Mouse (Mus musculus) splenic B cell, adult 2 months (primary cell): ENCODE measurements around the gene Hist1h3f.

ENCODE experiments used
- DNase-seq: peaks from one replicate; pipeline ENCODE4 v3.0.0-alpha.2; 2011; ENCODE audit warnings: low read depth, low spot score
- H3K27me3 ChIP-seq: 2 replicates; pipeline ENCODE4 v1.6.1; 2012; ENCODE audit warnings: mild to moderate bottlenecking, low read length, moderate library complexity, mixed read lengths; ENCODE audit not compliant: control insufficient read depth, poor library complexity, insufficient read depth, severe bottlenecking
- H3K36me3 ChIP-seq: 2 replicates; pipeline ENCODE4 v1.6.1; 2012; ENCODE audit warnings: mild to moderate bottlenecking, low read length, moderate library complexity, mixed read lengths; ENCODE audit not compliant: control insufficient read depth, poor library complexity, insufficient read depth, severe bottlenecking

Hist1h3f gene

DNA sequence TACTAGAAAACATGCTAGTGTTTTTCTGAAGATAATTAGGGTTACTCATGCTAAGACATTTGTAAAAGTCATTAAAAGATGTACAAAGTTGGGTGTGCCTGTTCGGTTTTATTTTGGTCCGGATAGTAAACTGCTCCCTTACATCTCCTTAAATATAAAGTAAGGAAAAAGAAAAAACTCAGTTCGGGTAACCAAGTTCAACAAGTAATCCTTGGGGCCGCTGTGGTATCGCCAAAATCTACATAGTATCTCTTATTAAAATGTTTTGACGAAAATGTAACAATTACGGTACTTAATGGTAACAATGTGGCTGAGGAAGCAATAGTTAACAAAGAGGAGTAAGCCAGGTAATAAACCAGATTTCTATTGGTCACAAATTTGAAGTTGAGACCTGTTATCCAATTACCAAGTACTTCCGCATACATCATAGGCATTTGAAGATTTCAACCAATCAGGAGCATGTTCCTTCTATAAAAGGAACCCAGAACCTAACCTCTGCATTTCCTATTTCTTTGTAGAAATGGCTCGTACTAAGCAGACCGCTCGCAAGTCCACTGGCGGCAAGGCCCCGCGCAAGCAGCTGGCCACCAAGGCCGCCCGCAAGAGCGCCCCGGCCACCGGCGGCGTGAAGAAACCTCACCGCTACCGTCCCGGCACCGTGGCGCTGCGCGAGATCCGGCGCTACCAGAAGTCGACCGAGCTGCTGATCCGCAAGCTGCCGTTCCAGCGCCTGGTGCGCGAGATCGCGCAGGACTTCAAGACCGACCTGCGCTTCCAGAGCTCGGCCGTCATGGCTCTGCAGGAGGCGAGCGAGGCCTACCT lies at the start of gene Hist1h3f:
TSS of gene Hist1h3f (plus strand) at position 88 of the 822 bp plus-strand sequence.
- 0 out of 2 replicates have a peak, but pooled peaks cover 2% of the 10 kb centered on the region for H3K36me3 ChIP-seq
- no peaks in the 10 kb centered on the region for H3K27me3 ChIP-seq
- DNase-seq = peak; percentile 96

DNA sequence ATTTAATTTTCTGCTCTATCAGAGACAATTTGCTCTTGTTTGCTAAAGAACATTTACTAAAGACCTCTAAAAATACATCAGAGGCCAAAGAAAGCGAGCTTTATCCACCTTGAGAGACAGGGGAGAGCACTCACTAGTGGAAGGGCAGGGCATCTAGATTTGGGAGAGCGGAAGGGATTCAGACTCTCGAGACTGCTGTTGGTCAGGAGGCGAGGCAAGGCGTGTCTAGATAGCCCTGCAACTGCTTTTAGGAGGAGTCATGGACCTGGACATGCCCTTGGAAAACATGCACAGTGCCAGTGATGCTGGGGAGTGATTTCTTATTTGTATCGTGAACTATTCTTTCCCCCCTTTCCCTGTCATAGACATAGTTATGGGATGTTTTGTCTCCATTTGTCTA lies 48.3 kb upstream of the Hist1h3f start:
- no peaks in the 10 kb centered on the region for H3K36me3 ChIP-seq
- no peak for DNase-seq
- no peaks in the 10 kb centered on the region for H3K27me3 ChIP-seq

DNA sequence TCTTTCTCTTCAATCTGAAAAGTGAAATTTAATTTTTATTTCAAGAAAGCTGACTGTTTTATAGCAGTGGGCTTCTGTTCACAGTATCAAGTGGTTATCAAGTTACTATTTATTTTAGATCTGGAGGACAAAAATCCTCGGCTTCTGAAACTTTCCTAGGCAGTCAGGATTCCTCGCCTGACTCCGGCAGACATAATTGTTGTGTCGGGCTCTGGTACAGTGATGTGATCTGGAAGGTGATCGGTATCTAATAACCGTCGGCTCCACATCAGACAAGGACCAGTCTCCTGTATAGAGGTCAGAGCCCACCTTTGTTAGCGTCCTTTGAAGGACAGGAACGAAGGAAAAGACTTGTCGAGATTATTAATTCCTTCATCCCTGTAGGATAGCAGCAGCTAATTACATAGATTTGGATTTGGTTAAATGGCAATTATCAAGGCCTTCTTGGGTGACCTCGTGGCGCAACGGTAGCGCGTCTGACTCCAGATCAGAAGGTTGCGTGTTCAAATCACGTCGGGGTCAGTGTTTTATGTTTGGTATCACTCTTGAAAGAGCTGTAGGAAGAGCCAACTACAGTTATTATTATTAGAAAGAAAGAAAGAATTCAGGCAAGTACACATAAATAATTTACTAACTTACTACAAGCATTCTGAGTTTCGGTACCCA lies 46.1 kb upstream of the Hist1h3f start:
- H3K27me3 ChIP-seq = no peaks in the 10 kb centered on the region
- no peak for DNase-seq

DNA sequence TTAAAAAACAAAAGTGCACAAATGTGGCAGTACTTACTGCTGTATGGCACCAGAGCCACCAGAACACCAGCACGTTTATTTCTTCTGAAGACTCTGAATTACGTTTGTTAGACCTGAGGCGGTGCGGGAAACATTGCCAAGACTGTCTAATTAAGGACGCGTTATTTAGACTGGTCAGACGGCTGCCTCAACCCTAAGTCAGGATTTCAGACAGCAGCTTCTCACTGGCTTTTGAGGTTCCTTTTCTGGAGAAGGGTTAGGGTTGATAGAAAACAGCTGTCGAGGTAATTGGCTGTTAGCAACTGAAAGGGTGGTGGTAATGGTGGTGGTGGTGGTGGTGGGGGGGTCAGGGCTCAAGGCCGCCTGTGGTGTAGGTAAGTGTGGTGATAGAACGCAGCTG lies 45.2 kb upstream of the Hist1h3f start:
- no peak for DNase-seq
- Histone ChIP-seq H3K27me3 (no peaks in the 10 kb centered on the region), H3K36me3 (no peaks in the 10 kb centered on the region)

More for the DNA sequence above, 46.1 kb upstream of the Hist1h3f start:
- H3K36me3 ChIP-seq = no peaks in the 10 kb centered on the region

DNA sequence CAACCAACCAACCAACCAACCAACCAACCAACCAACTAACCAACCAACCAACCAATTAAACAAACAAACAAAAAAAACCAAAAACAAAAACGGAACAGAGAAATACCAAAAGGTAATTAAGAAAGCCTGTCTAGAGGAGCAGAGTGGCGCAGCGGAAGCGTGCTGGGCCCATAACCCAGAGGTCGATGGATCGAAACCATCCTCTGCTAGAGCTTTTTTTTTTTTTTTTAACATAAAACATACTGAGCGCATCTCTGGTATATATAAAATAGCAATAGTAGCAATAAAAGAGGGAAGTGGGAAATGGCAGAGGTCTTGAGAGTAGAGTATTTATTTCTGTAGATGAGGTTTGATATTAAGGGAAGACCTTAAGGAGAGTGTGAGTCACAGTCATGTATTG lies 43.9 kb upstream of the Hist1h3f start:
- Histone ChIP-seq H3K36me3 (no peaks in the 10 kb centered on the region), H3K27me3 (no peaks in the 10 kb centered on the region)
- no peak for DNase-seq

DNA sequence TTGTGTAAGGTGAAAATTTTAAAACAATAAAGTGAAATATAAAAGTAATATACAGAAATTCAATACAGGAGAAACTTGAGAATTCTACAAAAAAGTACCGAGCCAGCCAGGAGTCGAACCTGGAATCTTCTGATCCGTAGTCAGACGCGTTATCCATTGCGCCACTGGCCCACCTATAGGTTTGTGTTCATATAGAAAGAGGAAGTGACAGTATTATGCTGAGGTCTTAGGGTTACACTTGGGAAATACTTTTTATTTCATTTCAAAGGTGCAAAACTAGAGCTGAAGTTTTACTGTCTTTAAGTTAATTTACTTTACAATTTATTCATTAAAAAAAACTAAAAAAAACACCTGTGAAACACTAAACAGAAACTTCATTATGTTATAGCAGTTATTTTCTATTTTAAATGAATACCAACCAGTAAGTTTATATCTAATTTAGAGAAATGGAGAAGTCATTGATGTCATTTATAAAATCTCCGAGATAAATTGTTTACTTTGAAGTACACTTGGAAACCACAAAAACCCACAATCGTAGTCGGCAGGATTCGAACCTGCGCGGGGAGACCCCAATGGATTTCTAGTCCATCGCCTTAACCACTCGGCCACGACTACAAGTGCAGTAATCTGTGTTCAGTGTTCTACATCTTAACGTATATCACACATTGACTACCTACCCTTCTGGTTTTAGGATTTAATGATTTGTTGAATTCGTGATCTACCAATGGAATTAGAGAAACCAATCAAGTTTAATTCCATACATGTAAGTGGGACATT lies 43.2 kb upstream of the Hist1h3f start:
- Histone ChIP-seq H3K36me3 (no peaks in the 10 kb centered on the region), H3K27me3 (no peaks in the 10 kb centered on the region)
- DNase-seq = peak; percentile 69

DNA sequence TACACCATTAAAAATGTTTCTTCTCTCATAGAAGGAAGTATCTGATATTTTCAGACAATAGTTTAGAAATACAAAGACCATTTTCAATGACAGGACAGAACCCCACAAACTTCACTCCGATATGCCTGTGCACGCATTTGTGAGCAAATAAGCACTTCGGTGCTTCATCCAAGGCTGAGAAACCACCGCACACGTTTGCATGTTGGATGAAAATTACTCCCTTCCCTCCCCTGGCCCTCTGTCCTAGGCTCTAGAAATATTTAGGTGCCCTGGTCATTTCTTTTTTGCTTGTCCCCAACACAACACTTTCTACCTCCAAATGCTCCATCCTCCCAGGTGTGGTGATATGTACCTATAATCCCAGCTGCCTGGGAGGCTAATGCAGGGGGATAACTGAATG lies 42.3 kb upstream of the Hist1h3f start:
- no peaks in the 10 kb centered on the region for H3K27me3 ChIP-seq
- no peak for DNase-seq

DNA sequence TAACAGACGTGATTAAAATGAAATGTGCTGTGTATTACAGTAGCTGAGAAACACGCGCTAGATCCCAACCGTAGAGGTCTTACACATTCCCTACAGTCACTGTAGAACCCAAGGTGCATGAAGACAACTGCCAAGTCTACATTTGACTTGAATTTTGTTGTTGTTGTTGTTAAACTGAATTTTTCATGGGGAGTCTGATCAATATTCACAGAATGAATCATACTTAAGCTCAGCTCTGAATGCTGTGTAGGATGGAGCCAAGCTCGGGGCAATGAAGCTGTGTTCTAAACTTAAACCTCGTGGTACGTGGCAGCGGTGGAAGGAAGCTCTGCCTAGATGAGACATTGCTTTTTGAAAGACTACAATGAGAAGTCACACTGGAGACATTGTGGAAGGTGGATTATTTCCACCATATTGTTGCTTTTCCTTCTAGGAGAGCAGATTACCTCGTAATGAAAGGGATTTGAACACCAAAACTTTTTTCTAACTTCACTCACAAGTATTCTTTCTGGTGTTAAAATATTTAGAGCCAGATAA lies 41.8 kb upstream of the Hist1h3f start:
- no peaks in the 10 kb centered on the region for H3K27me3 ChIP-seq
- no peaks in the 10 kb centered on the region for H3K36me3 ChIP-seq

More for the DNA sequence above, 42.3 kb upstream of the Hist1h3f start:
- H3K36me3 ChIP-seq = no peaks in the 10 kb centered on the region

DNA sequence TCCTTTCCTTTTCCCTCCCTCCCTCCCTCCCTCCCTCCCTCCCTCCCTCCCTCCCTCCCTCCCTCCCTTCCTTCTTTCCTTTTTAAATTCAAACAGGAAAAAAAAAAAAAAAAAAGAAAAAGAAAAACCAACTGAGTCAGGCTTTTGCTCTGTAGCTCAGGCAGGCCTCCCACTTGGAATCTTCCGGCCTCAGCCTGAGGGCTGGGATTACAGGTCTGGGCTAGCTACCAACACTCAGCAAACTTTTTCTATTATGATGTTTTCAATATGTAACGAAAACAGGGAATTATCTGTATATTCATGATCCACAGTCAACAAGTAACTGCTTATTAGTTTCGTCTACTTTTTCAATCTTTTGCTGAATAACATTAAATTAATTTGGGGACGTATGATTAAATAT lies 40.9 kb upstream of the Hist1h3f start:
- DNase-seq = no peak
- H3K27me3 ChIP-seq = no peaks in the 10 kb centered on the region
- H3K36me3 ChIP-seq = no peaks in the 10 kb centered on the region

More for the DNA sequence above, 41.8 kb upstream of the Hist1h3f start:
- no peak for DNase-seq

DNA sequence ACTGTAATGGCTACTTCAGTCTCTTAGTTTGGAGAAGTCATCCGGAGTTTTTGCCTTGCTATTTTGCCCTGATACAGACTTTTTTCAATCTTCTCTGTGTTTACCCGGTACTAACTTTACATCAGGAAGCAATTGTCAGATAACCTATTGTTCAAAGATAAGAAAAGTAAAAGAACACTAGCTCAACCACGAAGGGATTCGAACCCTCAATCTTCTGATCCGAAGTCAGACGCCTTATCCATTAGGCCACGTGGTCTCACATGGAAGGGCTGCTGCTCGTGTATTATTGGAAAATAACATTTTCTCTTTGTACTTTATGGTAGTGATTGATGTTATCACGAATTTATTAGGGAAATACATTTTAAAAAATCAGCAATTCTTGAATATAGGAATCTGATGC lies 40.1 kb upstream of the Hist1h3f start:
- Histone ChIP-seq H3K27me3 (no peaks in the 10 kb centered on the region), H3K36me3 (no peaks in the 10 kb centered on the region)
- DNase-seq = peak; percentile 56

DNA sequence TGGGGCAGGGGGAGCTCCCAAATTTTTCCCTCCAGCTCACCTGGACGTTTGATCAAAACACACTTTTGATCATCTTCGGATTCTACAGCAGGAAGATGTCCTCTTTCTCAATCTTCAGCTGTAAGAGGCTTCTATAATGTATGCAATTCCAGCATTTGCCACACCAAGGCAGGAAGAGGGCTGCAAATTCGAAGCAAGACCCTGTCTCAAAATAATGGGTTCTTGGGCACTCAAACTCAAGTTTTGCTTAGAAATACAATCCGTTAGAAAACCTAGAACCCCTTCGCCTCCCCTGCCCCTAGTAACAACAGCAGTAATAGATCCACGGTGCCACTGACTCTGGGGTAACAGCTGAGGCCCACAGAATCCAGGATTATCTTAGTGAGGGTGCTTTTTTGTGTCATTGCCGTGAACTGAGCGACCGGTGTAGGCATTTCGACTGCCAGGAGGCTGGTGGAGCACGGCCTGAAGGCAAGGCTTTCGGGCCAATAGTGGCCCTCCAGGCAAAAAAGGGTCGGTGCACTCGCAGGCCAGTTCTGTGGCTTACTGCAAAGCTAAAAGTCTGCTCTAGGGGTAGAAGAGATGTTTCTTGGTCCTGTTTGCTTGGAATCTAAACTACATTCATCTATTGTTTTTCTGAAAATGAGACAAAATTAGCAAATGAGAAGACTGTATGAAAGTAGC lies 38.0 kb upstream of the Hist1h3f start:
- Histone ChIP-seq H3K36me3 (no peaks in the 10 kb centered on the region), H3K27me3 (no peaks in the 10 kb centered on the region)
- DNase-seq = no peak

DNA sequence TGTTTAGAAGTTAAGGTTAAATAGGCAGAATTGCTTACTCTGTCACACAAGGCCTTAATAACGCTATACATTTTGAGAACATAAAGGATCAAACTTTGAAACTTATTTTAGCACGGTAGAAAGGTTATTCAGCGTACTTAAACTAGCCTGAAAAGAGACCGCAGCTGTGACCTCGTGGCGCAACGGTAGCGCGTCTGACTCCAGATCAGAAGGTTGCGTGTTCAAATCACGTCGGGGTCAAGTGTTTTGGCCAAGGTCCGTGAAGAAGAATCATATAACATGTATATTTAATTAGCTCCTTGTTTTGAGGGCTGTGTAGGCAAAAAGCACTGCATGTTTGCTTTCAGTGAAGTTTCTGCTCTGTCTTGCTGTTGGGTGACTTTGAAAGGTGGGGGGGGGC lies 37.5 kb upstream of the Hist1h3f start:
- no peaks in the 10 kb centered on the region for H3K36me3 ChIP-seq
- DNase-seq = peak; percentile 66

DNA sequence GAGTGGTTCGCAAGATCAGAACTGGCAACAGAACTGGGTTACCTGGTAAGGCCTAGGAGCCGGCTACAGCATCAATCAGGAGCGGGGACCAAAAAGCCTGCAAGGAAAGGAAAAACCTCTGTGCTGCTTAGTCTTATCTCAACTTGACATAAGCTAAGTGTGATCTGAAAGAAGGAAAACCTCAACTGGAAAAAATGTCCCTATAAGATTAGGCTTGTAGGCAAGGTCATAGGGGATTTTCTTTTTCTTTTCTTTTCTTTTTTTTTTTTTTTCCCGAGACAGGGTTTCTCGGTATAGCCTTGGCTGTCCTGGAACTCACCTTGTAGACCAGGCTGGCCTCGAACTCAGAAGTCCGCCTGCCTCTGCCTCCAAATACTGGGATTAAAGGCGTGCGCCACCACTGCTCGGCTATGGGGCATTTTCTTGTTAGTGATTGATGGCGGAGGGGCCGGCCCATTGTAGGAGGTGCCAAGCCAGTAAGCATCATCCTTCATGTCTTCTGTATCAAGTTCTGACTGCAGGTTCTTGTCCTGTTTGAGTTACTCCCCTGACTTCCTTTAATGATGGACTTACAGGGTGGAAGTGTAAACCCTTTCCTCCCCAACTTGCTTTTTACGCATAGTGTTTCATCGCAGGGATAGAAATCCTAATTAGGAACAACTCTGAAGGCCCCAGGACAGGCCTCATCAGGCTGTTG lies 36.9 kb upstream of the Hist1h3f start:
- no peaks in the 10 kb centered on the region for H3K36me3 ChIP-seq
- H3K27me3 ChIP-seq = no peaks in the 10 kb centered on the region
- no peak for DNase-seq

More for the DNA sequence above, 37.5 kb upstream of the Hist1h3f start:
- no peaks in the 10 kb centered on the region for H3K27me3 ChIP-seq

DNA sequence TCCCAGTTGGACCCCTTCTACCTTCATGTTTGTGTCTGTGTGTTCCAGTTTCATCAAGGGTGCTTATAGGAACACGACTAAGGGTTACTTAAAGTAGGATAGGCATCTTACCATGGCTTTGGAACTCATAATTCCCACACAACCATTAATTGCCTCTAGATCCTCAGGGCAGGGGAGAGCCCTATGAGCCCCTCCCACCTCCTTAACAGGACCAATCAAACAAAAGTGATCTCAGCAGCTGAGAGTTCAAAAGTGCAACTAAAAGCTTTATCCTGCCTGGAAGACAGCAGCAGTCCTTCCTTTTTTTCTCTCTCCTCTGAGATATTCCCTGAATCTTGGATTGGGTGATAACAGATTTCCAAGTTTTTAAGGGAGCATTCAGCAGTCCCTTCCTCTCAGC lies 33.7 kb upstream of the Hist1h3f start:
- H3K36me3 ChIP-seq = no peaks in the 10 kb centered on the region
- no peaks in the 10 kb centered on the region for H3K27me3 ChIP-seq
- no peak for DNase-seq
